Mouse (Mus musculus): ENCODE data around the gene Pxdc1. TPM values are rescaled to one million over a fixed set of nuclear protein-coding genes. Genes with fewer than 3 reads are reported as not detected.

The Pxdc1 gene
- polyA plus RNA-seq, 1 experiment from 2014 or later: 9.6 TPM

- 96% methylated on average over 5 of the region's 5 CpGs for WGBS
- H3K4me3 ChIP-seq (replicated peaks; ENCODE audit: low read depth, low read length): no peak overlapping the region
Observed at GRCm38 (mm10) chr13:34629741-34630140, 23.5 kb downstream of the Pxdc1 start.

GRCm38 (mm10) chr13:34627446-34627845, 25.8 kb downstream of the Pxdc1 start:
- ATAC-seq (ENCODE audit: low FRiP score, low TSS enrichment): no peak

More at GRCm38 (mm10) chr13:34629741-34630140, 23.5 kb downstream of the Pxdc1 start:
- Histone ChIP-seq H3K4me2 (ENCODE audit: low read length) (no peak overlapping the region), H3K36me3 (ENCODE audit: control insufficient read depth, insufficient read depth, low read length) (no peaks in the 10 kb centered on the region), H3K27ac (replicated peaks; ENCODE audit: low read depth, low read length) (no peak overlapping the region), H3K4me1 (ENCODE audit: control insufficient read depth, insufficient read depth, low read length) (no peaks in the 10 kb centered on the region), H3K9ac (replicated peaks; ENCODE audit: low read length) (no peak overlapping the region), H3K27me3 (ENCODE audit: control insufficient read depth, insufficient read depth, low read length) (no peaks in the 10 kb centered on the region), H3K9me3 (ENCODE audit: control insufficient read depth, low read length) (no peaks in the 10 kb centered on the region)
- ATAC-seq (ENCODE audit: low FRiP score, low TSS enrichment) (no peak), DNase-seq (no peak)

GRCm38 (mm10) chr13:34624414-34624813, 28.9 kb downstream of the Pxdc1 start:
- no peak overlapping the region for H3K4me3 ChIP-seq (replicated peaks; ENCODE audit: low read depth, low read length)
- H3K36me3 ChIP-seq (ENCODE audit: control insufficient read depth, insufficient read depth, low read length): no peaks in the 10 kb centered on the region
- no peak overlapping the region for H3K27ac ChIP-seq (replicated peaks; ENCODE audit: low read depth, low read length)
- H3K4me2 ChIP-seq (ENCODE audit: low read length): no peak overlapping the region
- H3K27me3 ChIP-seq (ENCODE audit: control insufficient read depth, insufficient read depth, low read length): no peaks in the 10 kb centered on the region
- no peaks in the 10 kb centered on the region for H3K9me3 ChIP-seq (ENCODE audit: control insufficient read depth, low read length)
- no peak for ATAC-seq (ENCODE audit: low FRiP score, low TSS enrichment)
- no peak for DNase-seq
- H3K9ac ChIP-seq (replicated peaks; ENCODE audit: low read length): no peak overlapping the region
- H3K4me1 ChIP-seq (ENCODE audit: control insufficient read depth, insufficient read depth, low read length): no peaks in the 10 kb centered on the region
- 89% methylated on average over 2 of the region's 2 CpGs for WGBS

More at GRCm38 (mm10) chr13:34627446-34627845, 25.8 kb downstream of the Pxdc1 start:
- Histone ChIP-seq H3K9ac (replicated peaks; ENCODE audit: low read length) (no peak overlapping the region), H3K4me3 (replicated peaks; ENCODE audit: low read depth, low read length) (no peak overlapping the region), H3K9me3 (ENCODE audit: control insufficient read depth, low read length) (no peaks in the 10 kb centered on the region), H3K27me3 (ENCODE audit: control insufficient read depth, insufficient read depth, low read length) (no peaks in the 10 kb centered on the region), H3K36me3 (ENCODE audit: control insufficient read depth, insufficient read depth, low read length) (no peaks in the 10 kb centered on the region), H3K27ac (replicated peaks; ENCODE audit: low read depth, low read length) (no peak overlapping the region), H3K4me2 (ENCODE audit: low read length) (no peak overlapping the region), H3K4me1 (ENCODE audit: control insufficient read depth, insufficient read depth, low read length) (no peaks in the 10 kb centered on the region)
- no peak for DNase-seq
- 37% methylated on average over 3 of the region's 3 CpGs for WGBS

GRCm38 (mm10) chr13:34612402-34612801, 40.9 kb downstream of the Pxdc1 start:
- no peak overlapping the region for H3K9ac ChIP-seq (replicated peaks; ENCODE audit: low read length)
- H3K4me1 ChIP-seq (ENCODE audit: control insufficient read depth, insufficient read depth, low read length): no peaks in the 10 kb centered on the region
- no peak overlapping the region for H3K27ac ChIP-seq (replicated peaks; ENCODE audit: low read depth, low read length)
- no peak overlapping the region for H3K4me2 ChIP-seq (ENCODE audit: low read length)
- H3K27me3 ChIP-seq (ENCODE audit: control insufficient read depth, insufficient read depth, low read length): no peaks in the 10 kb centered on the region
- H3K36me3 ChIP-seq (ENCODE audit: control insufficient read depth, insufficient read depth, low read length): no peaks in the 10 kb centered on the region
- ATAC-seq (ENCODE audit: low FRiP score, low TSS enrichment) (no peak), DNase-seq (no peak)
- WGBS: 68% methylated on average over 2 of the region's 2 CpGs
- H3K9me3 ChIP-seq (ENCODE audit: control insufficient read depth, low read length): no peaks in the 10 kb centered on the region
- no peak overlapping the region for H3K4me3 ChIP-seq (replicated peaks; ENCODE audit: low read depth, low read length)

- Histone ChIP-seq H3K36me3 (ENCODE audit: control insufficient read depth, insufficient read depth, low read length) (no peaks in the 10 kb centered on the region), H3K4me1 (ENCODE audit: control insufficient read depth, insufficient read depth, low read length) (no peaks in the 10 kb centered on the region), H3K4me2 (ENCODE audit: low read length) (no peak overlapping the region), H3K4me3 (replicated peaks; ENCODE audit: low read depth, low read length) (no peak overlapping the region), H3K27ac (replicated peaks; ENCODE audit: low read depth, low read length) (no peak overlapping the region), H3K9ac (replicated peaks; ENCODE audit: low read length) (no peak overlapping the region), H3K9me3 (ENCODE audit: control insufficient read depth, low read length) (no peaks in the 10 kb centered on the region), H3K27me3 (ENCODE audit: control insufficient read depth, insufficient read depth, low read length) (no peaks in the 10 kb centered on the region)
- ATAC-seq (ENCODE audit: low FRiP score, low TSS enrichment) (no peak), DNase-seq (no peak)
- WGBS: 10% methylated on average over 1 of the region's 1 CpGs
Observed at GRCm38 (mm10) chr13:34609711-34610110, 43.6 kb downstream of the Pxdc1 start.

GRCm38 (mm10) chr13:34607079-34607478, 46.2 kb downstream of the Pxdc1 start:
- Histone ChIP-seq H3K9me3 (ENCODE audit: control insufficient read depth, low read length) (no peaks in the 10 kb centered on the region), H3K4me3 (replicated peaks; ENCODE audit: low read depth, low read length) (no peak overlapping the region), H3K27ac (replicated peaks; ENCODE audit: low read depth, low read length) (no peak overlapping the region), H3K27me3 (ENCODE audit: control insufficient read depth, insufficient read depth, low read length) (no peaks in the 10 kb centered on the region), H3K9ac (replicated peaks; ENCODE audit: low read length) (no peak overlapping the region), H3K4me2 (ENCODE audit: low read length) (no peak overlapping the region), H3K36me3 (ENCODE audit: control insufficient read depth, insufficient read depth, low read length) (no peaks in the 10 kb centered on the region), H3K4me1 (ENCODE audit: control insufficient read depth, insufficient read depth, low read length) (no peaks in the 10 kb centered on the region)
- 48% methylated on average over 2 of the region's 2 CpGs for WGBS
- ATAC-seq (ENCODE audit: low FRiP score, low TSS enrichment): no peak
- DNase-seq: peak; percentile 15

- WGBS: 47% methylated on average over 3 of the region's 3 CpGs
- DNase-seq: peak; percentile 10
- H3K36me3 ChIP-seq (ENCODE audit: control insufficient read depth, insufficient read depth, low read length): no peaks in the 10 kb centered on the region
Observed at GRCm38 (mm10) chr13:34605884-34606283, 47.4 kb downstream of the Pxdc1 start.

GRCm38 (mm10) chr13:34605206-34605605, 48.1 kb downstream of the Pxdc1 start:
- Histone ChIP-seq H3K27me3 (ENCODE audit: control insufficient read depth, insufficient read depth, low read length) (no peaks in the 10 kb centered on the region), H3K36me3 (ENCODE audit: control insufficient read depth, insufficient read depth, low read length) (no peaks in the 10 kb centered on the region), H3K9ac (replicated peaks; ENCODE audit: low read length) (no peak overlapping the region), H3K27ac (replicated peaks; ENCODE audit: low read depth, low read length) (no peak overlapping the region), H3K4me3 (replicated peaks; ENCODE audit: low read depth, low read length) (no peak overlapping the region), H3K4me2 (ENCODE audit: low read length) (no peak overlapping the region), H3K4me1 (ENCODE audit: control insufficient read depth, insufficient read depth, low read length) (no peaks in the 10 kb centered on the region), H3K9me3 (ENCODE audit: control insufficient read depth, low read length) (no peaks in the 10 kb centered on the region)
- DNase-seq (peak; percentile 50), ATAC-seq (ENCODE audit: low FRiP score, low TSS enrichment) (no peak)
- 47% methylated on average over 5 of the region's 5 CpGs for whole genome bisulfite sequencing

More at GRCm38 (mm10) chr13:34605884-34606283, 47.4 kb downstream of the Pxdc1 start:
- no peak for ATAC-seq (ENCODE audit: low FRiP score, low TSS enrichment)
- Histone ChIP-seq H3K27ac (replicated peaks; ENCODE audit: low read depth, low read length) (no peak overlapping the region), H3K4me2 (ENCODE audit: low read length) (no peak overlapping the region), H3K9me3 (ENCODE audit: control insufficient read depth, low read length) (no peaks in the 10 kb centered on the region), H3K4me3 (replicated peaks; ENCODE audit: low read depth, low read length) (no peak overlapping the region), H3K27me3 (ENCODE audit: control insufficient read depth, insufficient read depth, low read length) (no peaks in the 10 kb centered on the region), H3K9ac (replicated peaks; ENCODE audit: low read length) (no peak overlapping the region), H3K4me1 (ENCODE audit: control insufficient read depth, insufficient read depth, low read length) (no peaks in the 10 kb centered on the region)

- WGBS: 97% methylated on average over 1 of the region's 1 CpGs
- DNase-seq: no peak
- H3K27me3 ChIP-seq (ENCODE audit: control insufficient read depth, insufficient read depth, low read length): no peaks in the 10 kb centered on the region
- no peak overlapping the region for H3K9ac ChIP-seq (replicated peaks; ENCODE audit: low read length)
- H3K36me3 ChIP-seq (ENCODE audit: control insufficient read depth, insufficient read depth, low read length): no peaks in the 10 kb centered on the region
- ATAC-seq (ENCODE audit: low FRiP score, low TSS enrichment): no peak
- no peaks in the 10 kb centered on the region for H3K9me3 ChIP-seq (ENCODE audit: control insufficient read depth, low read length)
- H3K4me3 ChIP-seq (replicated peaks; ENCODE audit: low read depth, low read length): no peak overlapping the region
- no peak overlapping the region for H3K4me2 ChIP-seq (ENCODE audit: low read length)
- no peaks in the 10 kb centered on the region for H3K4me1 ChIP-seq (ENCODE audit: control insufficient read depth, insufficient read depth, low read length)
- H3K27ac ChIP-seq (replicated peaks; ENCODE audit: low read depth, low read length): no peak overlapping the region
Observed at GRCm38 (mm10) chr13:34604406-34604805, 48.9 kb downstream of the Pxdc1 start.

Measured in midbrain, embryonic 14.5 days (tissue).